16 mouse cellular contexts compared by ENCODE assay signal in the genomic region with DNA sequence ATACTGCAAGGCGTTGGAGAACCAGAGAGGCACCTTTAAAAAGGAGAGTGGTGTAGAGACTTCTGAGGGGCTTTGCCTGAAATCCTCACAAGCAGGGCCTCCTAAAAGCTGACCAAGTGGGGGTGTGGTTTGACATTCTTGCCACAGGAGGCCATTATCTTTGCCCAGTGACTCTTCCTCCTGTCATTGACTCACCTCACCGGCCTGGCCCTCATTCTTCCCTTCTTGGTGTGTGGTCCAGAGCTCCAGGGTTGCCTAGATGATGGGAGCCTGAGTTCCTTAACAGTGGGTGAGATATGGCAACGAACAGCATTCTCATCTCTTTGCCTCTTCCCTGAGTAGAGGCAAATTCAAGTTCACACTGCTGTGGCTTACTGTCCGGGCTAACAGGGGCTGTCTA. TPM values are rescaled to one million over a fixed set of nuclear protein-coding genes. Genes with fewer than 3 reads are reported as not detected.
"Had no signal": no experiment of that assay in that cellular context is flagged by ENCODE, and none has a peak within 500 bp of the region (broad histone marks: within the 10 kb centered on the region; RNA-seq: fewer than 3 reads in every experiment).

No protein-coding gene starts in this region.

- H3K27me3 ChIP-seq: limb, embryonic 12.5 days; liver, embryonic 15.5 days; midbrain, embryonic 12.5 days; neural tube, embryonic 13.5 days had no signal

- DNase-seq: kidney, postnatal 14 days; lung, adult 2 months; lung, postnatal 4 days; retina, postnatal 1 day; right cerebral cortex, postnatal 4 days; spleen, adult 18-20 months; thymus, adult 18-20 months; thymus, postnatal 14 days had no signal

- ATAC-seq: lung, postnatal 0 days; midbrain, embryonic 16.5 days had no signal

- H3K4me3 ChIP-seq: limb, embryonic 12.5 days; liver, embryonic 15.5 days; midbrain, embryonic 12.5 days; neural tube, embryonic 13.5 days had no signal

- H3K27ac ChIP-seq: limb, embryonic 12.5 days; liver, embryonic 15.5 days; midbrain, embryonic 12.5 days; neural tube, embryonic 13.5 days had no signal

- H3K4me1 ChIP-seq: limb, embryonic 12.5 days; midbrain, embryonic 12.5 days had no signal

- H3K4me2 ChIP-seq: limb, embryonic 12.5 days; liver, embryonic 15.5 days; midbrain, embryonic 12.5 days; neural tube, embryonic 13.5 days had no signal

- H3K9ac ChIP-seq: limb, embryonic 12.5 days; liver, embryonic 15.5 days; midbrain, embryonic 12.5 days; neural tube, embryonic 13.5 days had no signal

- H3K9me3 ChIP-seq: limb, embryonic 12.5 days; liver, embryonic 15.5 days; midbrain, embryonic 12.5 days; neural tube, embryonic 13.5 days had no signal

- H3K36me3 ChIP-seq: limb, embryonic 12.5 days; liver, embryonic 15.5 days; midbrain, embryonic 12.5 days; neural tube, embryonic 13.5 days had no signal

RNA-seq across cellular contexts. Expression of a gene that starts 49.7 kb away (rescaled TPM):
- total RNA-seq: layer of hippocampus, postnatal 25 days; liver, adult 2 months had no signal
- polyA plus RNA-seq: lung, adult 2 months had no signal
